Mouse (Mus musculus): ENCODE data around the gene Snx11.

GRCm38 (mm10) chr11:96746648-96747047 lies 30.7 kb downstream of the Snx11 start:
- no peak for TF ChIP-seq POLR2A (IDR thresholded peaks at IDR 0.05; ENCODE audit: extremely low read depth, insufficient read depth, low read length)
- no peak for TF ChIP-seq CTCF (IDR thresholded peaks at IDR 0.05; ENCODE audit: low read depth, low read length)

Data from liver, adult 2 months (tissue).